Mouse (Mus musculus) layer of hippocampus, adult 2 months (tissue): Measurements from ENCODE around the gene Gm5478. TPM values are rescaled to one million over a fixed set of nuclear protein-coding genes. Genes with fewer than 3 reads are reported as not detected.
"Not testable (repeated sequence)": the region's sequence is repeated elsewhere in the genome, so short reads cannot be mapped to it uniquely, and the experiment has no call there.

Source experiments
- DNase-seq, 2 experiments: peaks; one replicate each; pipeline ENCODE4 v3.0.0; 2022; ENCODE audit warnings: low spot score in 2 of 2
- H3K27ac ChIP-seq: fragments of 200-600 bp; 2 replicates; pipeline ENCODE4 v1.8.1; 2022
- H3K4me3 ChIP-seq: fragments of 200-600 bp; 2 replicates; pipeline ENCODE4 v1.8.1; 2022; ENCODE audit warnings: mild to moderate bottlenecking
- CTCF ChIP-seq: fragments of 200-600 bp; conservative IDR thresholded peaks from 2 replicates; pipeline ENCODE4 v1.8.1; 2022; ENCODE audit warnings: antibody characterized with exemption, mild to moderate bottlenecking, moderate library complexity
- long read RNA-seq, 2 experiments: library from polyadenylated mRNA; stranded (forward); transcript quantifications; one replicate each; pipeline ENCODE4 v2.0.0; 2021; ENCODE audit warnings: borderline mapping rate in 2 of 2
- microRNA-seq, 2 experiments: library from miRNA; unstranded; fragments of <30 nt; microRNA quantifications; one replicate each; pipeline ENCODE4 v1.2.0; 2021
- total RNA-seq, 2 experiments: library from RNA; stranded (reverse); gene quantifications; 2 replicates each; pipeline ENCODE4 v1.2.3; 2021

Gene Gm5478
- total RNA-seq: not detected
- long read RNA-seq, experiment 1: 0 reads
- long read RNA-seq, experiment 2: 0 reads

- no peak within 1 kb of the TSS for H3K27ac ChIP-seq
- no peak for TF ChIP-seq CTCF
- DNase-seq: no peak
- no peak within 1 kb of the TSS for H3K4me3 ChIP-seq
Measured at GRCm38 (mm10) chr15:101647280-101647679, at the start of gene Gm5478. TSS of gene Gm5478 (minus strand) at chr15:101647380.

GRCm38 (mm10) chr15:101694207-101694606 lies 47.0 kb upstream of the Gm5478 start, which contains the start of gene Krt6a:
TSS of gene Krt6a (minus strand) at chr15:101694307.
- no peak within 1 kb of the TSS for H3K27ac ChIP-seq
- no peak within 1 kb of the TSS for H3K4me3 ChIP-seq
- no peak for DNase-seq
- no peak for TF ChIP-seq CTCF

GRCm38 (mm10) chr15:101690460-101690859 lies 43.3 kb upstream of the Gm5478 start:
- H3K4me3 ChIP-seq, H3K27ac ChIP-seq, DNase-seq: not testable (repeated sequence)

- H3K27ac ChIP-seq: no peak overlapping the region
- no peak overlapping the region for H3K4me3 ChIP-seq
- DNase-seq: no peak
- TF ChIP-seq CTCF: no peak
Measured at GRCm38 (mm10) chr15:101688161-101688560, 41.0 kb upstream of the Gm5478 start.

GRCm38 (mm10) chr15:101680187-101680586 lies 33.0 kb upstream of the Gm5478 start, which contains the start of gene Krt6b:
TSS of gene Krt6b (minus strand) at chr15:101680287.
- no peak within 1 kb of the TSS for H3K4me3 ChIP-seq
- no peak for TF ChIP-seq CTCF
- DNase-seq: no peak
- H3K27ac ChIP-seq: no peak within 1 kb of the TSS

GRCm38 (mm10) chr15:101675978-101676377 lies 28.8 kb upstream of the Gm5478 start:
- no peak for TF ChIP-seq CTCF
- H3K27ac ChIP-seq: no peak overlapping the region
- H3K4me3 ChIP-seq: no peak overlapping the region
- DNase-seq: no peak

- TF ChIP-seq CTCF: no peak
- Histone ChIP-seq H3K27ac (no peak overlapping the region), H3K4me3 (no peak overlapping the region)
- DNase-seq: no peak
Measured at GRCm38 (mm10) chr15:101652736-101653265, 5.6 kb upstream of the Gm5478 start.

- H3K4me3 ChIP-seq: no peak within 1 kb of the TSS
- DNase-seq: no peak
- TF ChIP-seq CTCF: no peak
- no peak within 1 kb of the TSS for H3K27ac ChIP-seq
Measured at GRCm38 (mm10) chr15:101627884-101628283, 19.3 kb downstream of the Gm5478 start, which contains the start of gene Gm5414. TSS of gene Gm5414 (minus strand) at chr15:101628188.

- no peak for TF ChIP-seq CTCF
- Histone ChIP-seq H3K27ac (no peak overlapping the region), H3K4me3 (no peak overlapping the region)
- DNase-seq: no peak
Measured at GRCm38 (mm10) chr15:101599123-101599522, 48.1 kb downstream of the Gm5478 start.

Small RNAs within 50 kb of the gene (microRNA-seq; reads per million reads assigned to microRNA genes)
- gene Gm44342 (0 reads per million in 2 experiments), gene Gm44383 (0 reads per million in 2 experiments), gene Gm44479 (0 reads per million in 2 experiments)

Other genes starting within 250 kb of the Gm5478 start
- not detected for gene Krt7, start 236.3 kb downstream of the Gm5478 start, total RNA-seq
- under 1 TPM; 0.46 to 0.69 TPM for gene Krt87, start 208.6 kb downstream of the Gm5478 start, total RNA-seq
- not detected for gene Krt88, start 199.6 kb downstream of the Gm5478 start, total RNA-seq
- gene Krt81, start 183.6 kb downstream of the Gm5478 start, total RNA-seq: not detected
- not detected for gene Krt86, start 173.9 kb downstream of the Gm5478 start, total RNA-seq
- gene Krt83, start 155.9 kb downstream of the Gm5478 start, total RNA-seq: not detected
- not detected for gene Gm49425, start 130.1 kb downstream of the Gm5478 start, total RNA-seq
- not detected for gene Krt84, start 114.6 kb downstream of the Gm5478 start, total RNA-seq
- not detected for gene Krt82, start 96.7 kb downstream of the Gm5478 start, total RNA-seq
- not detected for gene Krt90, start 84.4 kb downstream of the Gm5478 start, total RNA-seq
- gene Krt75, start 73.5 kb downstream of the Gm5478 start, total RNA-seq: not detected
- gene Gm5414, start 19.2 kb downstream of the Gm5478 start, total RNA-seq: not detected
- not detected for gene Krt6b, start 32.9 kb upstream of the Gm5478 start, total RNA-seq
- gene Krt6a, start 46.9 kb upstream of the Gm5478 start, total RNA-seq: not detected
- gene Krt5, start 65.5 kb upstream of the Gm5478 start, total RNA-seq: under 1 TPM; 0.15 to 0.47 TPM
- not detected for gene Krt71, start 95.7 kb upstream of the Gm5478 start, total RNA-seq
- gene Krt72, start 139.1 kb upstream of the Gm5478 start, total RNA-seq: not detected
- gene Krt73, start 155.0 kb upstream of the Gm5478 start, total RNA-seq: 1 to 10 TPM; 6.3 to 8.0 TPM
- 1 to 10 TPM; 7.0 to 8.0 TPM for gene Krt2, start 170.8 kb upstream of the Gm5478 start, total RNA-seq
- gene Krt1, start 203.4 kb upstream of the Gm5478 start, total RNA-seq: 1 to 10 TPM; 1.6 to 3.9 TPM
- gene Krt77, start 222.3 kb upstream of the Gm5478 start, total RNA-seq: 10 to 100 TPM; 13.3 to 16.2 TPM
- gene Krt76, start 245.5 kb upstream of the Gm5478 start, total RNA-seq: not detected